8 mouse cellular contexts compared by ENCODE assay signal in genomic region chr15:79074913-79075532, GRCm38 (mm10). TPM values are rescaled to one million over a fixed set of nuclear protein-coding genes. Genes with fewer than 3 reads are reported as not detected.
DNase-seq lines count a peak whose midpoint lies in the region; ATAC-seq and TF ChIP-seq lines count a peak whose summit lies in the region.

TSS of gene Eif3l (plus strand) at chr15:79075179.

- H3K9ac ChIP-seq in ES-E14 (ENCODE audit: insufficient read depth, low read depth, low read length, poor library complexity, severe bottlenecking) = peak within 1 kb of the TSS; percentile 98
- peak within 1 kb of the TSS; percentile 86 for H3K9ac ChIP-seq in forebrain, embryonic 15.5 days (replicated peaks)
- peak within 1 kb of the TSS; percentile 80 for H3K9ac ChIP-seq in lung, embryonic 15.5 days

- peak within 1 kb of the TSS; percentile 81 for H3K27ac ChIP-seq in ES-E14 (ENCODE audit: insufficient read depth, low read depth, low read length, poor library complexity, severe bottlenecking)
- H3K27ac ChIP-seq in forebrain, embryonic 15.5 days (replicated peaks) = peak within 1 kb of the TSS; percentile 83
- H3K27ac ChIP-seq in layer of hippocampus, adult 2 months = peak within 1 kb of the TSS; percentile 91
- peak within 1 kb of the TSS; percentile 87 for H3K27ac ChIP-seq in lung, embryonic 15.5 days

- H3K4me1 ChIP-seq in ES-E14 (ENCODE audit: control insufficient read depth in 2 of 2, insufficient read depth in 2 of 2, low read length in 2 of 2, poor library complexity in 1 of 2) = peaks cover 0 to 16% of the 10 kb centered on the region in 2 experiments; a peak in 1 of 4 replicates
- peaks cover 23% of the 10 kb centered on the region for H3K4me1 ChIP-seq in forebrain, embryonic 15.5 days
- H3K4me1 ChIP-seq in lung, embryonic 15.5 days = peaks cover 14% of the 10 kb centered on the region

- intact Hi-C loops in heart, postnatal 25 days (cut with DNase I) = no loop called here

- peak; percentile 95 for ATAC-seq in forebrain, embryonic 15.5 days (replicated peaks)
- peak; percentile 85 for ATAC-seq in lung, embryonic 15.5 days (ENCODE audit: borderline replicate concordance, extremely low read depth, low FRiP score, low TSS enrichment)

- peak within 1 kb of the TSS; percentile 97 to 98 for H3K4me3 ChIP-seq in ES-E14 (ENCODE audit: insufficient read depth in 1 of 2, low read depth in 1 of 2, low read length in 2 of 2, poor library complexity in 1 of 2, severe bottlenecking in 1 of 2)
- peak within 1 kb of the TSS; percentile 87 for H3K4me3 ChIP-seq in forebrain, embryonic 15.5 days
- H3K4me3 ChIP-seq in layer of hippocampus, adult 2 months = peak within 1 kb of the TSS; percentile 86
- peak within 1 kb of the TSS; percentile 83 for H3K4me3 ChIP-seq in lung, embryonic 15.5 days

- peak within 1 kb of the TSS; percentile 61 for H3K4me2 ChIP-seq in forebrain, embryonic 15.5 days (replicated peaks)
- peak within 1 kb of the TSS; percentile 80 for H3K4me2 ChIP-seq in lung, embryonic 15.5 days

- H3K9me3 ChIP-seq in ES-E14 (ENCODE audit: control insufficient read depth, insufficient read depth, low read depth, low read length) = no peaks in the 10 kb centered on the region
- no peaks in the 10 kb centered on the region for H3K9me3 ChIP-seq in forebrain, embryonic 15.5 days
- no peaks in the 10 kb centered on the region for H3K9me3 ChIP-seq in lung, embryonic 15.5 days

- H3K27me3 ChIP-seq in forebrain, embryonic 15.5 days = no peaks in the 10 kb centered on the region
- no peaks in the 10 kb centered on the region for H3K27me3 ChIP-seq in lung, embryonic 15.5 days

- WGBS in forebrain, embryonic 15.5 days = under 1% methylated on average over 49 of the region's 49 CpGs
- WGBS in lung, embryonic 15.5 days = under 1% methylated on average over 46 of the region's 49 CpGs

- 0 out of 2 replicates have a peak, but pooled peaks have one; percentile 19 for TF ChIP-seq CTCF in layer of hippocampus, adult 2 months (conservative IDR thresholded peaks at IDR 0.05)

- in situ Hi-C loops in ES-E14 (cut with MboI; ENCODE audit: low sequenced_read_pairs in 2 of 2, unreplicated experiment in 2 of 2) = no loop called here

- peaks cover 30% of the 10 kb centered on the region for H3K36me3 ChIP-seq in ES-E14 (ENCODE audit: control insufficient read depth, insufficient read depth, low read length, poor library complexity, severe bottlenecking)
- H3K36me3 ChIP-seq in forebrain, embryonic 15.5 days = peaks cover 37% of the 10 kb centered on the region
- H3K36me3 ChIP-seq in lung, embryonic 15.5 days = peaks cover 35% of the 10 kb centered on the region

- DNase-seq in ES-E14 (ENCODE audit: low read depth, low spot score) = peak; percentile 73
- peak; percentile 72 for DNase-seq in cerebellum, adult 11 months
- DNase-seq in heart, postnatal 25 days (ENCODE audit: low spot score) = peak; percentile 77
- peak; percentile 88 to 90 for DNase-seq in layer of hippocampus, adult 2 months (ENCODE audit: low spot score in 2 of 2)
- peak; percentile 84 for DNase-seq in ovary, adult 18-20 months (ENCODE audit: low spot score)
- peak; percentile 84 for DNase-seq in thymus, postnatal 0 days (ENCODE audit: low spot score)

TF ChIP-seq in ES-E14, 5 proteins besides CTCF, POLR2A, EP300 and RAD21:
- TF ChIP-seq CHD2 (IDR thresholded peaks at IDR 0.05; ENCODE audit: low read depth, low read length) (peak; percentile 43; the same call in 1 of the 2 replicates), HCFC1 (IDR thresholded peaks at IDR 0.05; ENCODE audit: borderline replicate concordance, insufficient read depth, low read length) (0 out of 2 replicates have a peak, but pooled peaks have one; percentile 46), ZC3H11A (IDR thresholded peaks at IDR 0.05; ENCODE audit: borderline replicate concordance, low read depth, low read length) (no peak), ZNF384 (IDR thresholded peaks at IDR 0.05; ENCODE audit: low read depth, low read length) (no peak), MAFK (IDR thresholded peaks at IDR 0.05; ENCODE audit: insufficient read depth, low read depth, low read length) (no peak)
TF ChIP-seq in ES-E14: peak in this region for 2.

RNA-seq across cellular contexts. Expression of gene Eif3l, which starts in this region (rescaled TPM):
- 358 and 380 TPM in 2 replicates for total RNA-seq in ES-E14 (2012; rRNA removed)
- 192 and 195 TPM in 2 replicates for polyA plus RNA-seq in forebrain, embryonic 15.5 days (2015; fragmentation: Nextera tagmentation; extraction: Ambion mirVana)
- 10 to 100 TPM; 68.9 to 71.5 TPM for total RNA-seq in heart, postnatal 25 days (2021)
- 10 to 100 TPM; 68.9 to 69.5 TPM for total RNA-seq in layer of hippocampus, adult 2 months (2021)
- polyA plus RNA-seq in lung, embryonic 15.5 days (2015; fragmentation: Nextera tagmentation; extraction: Ambion mirVana) = 223 and 225 TPM in 2 replicates
- 200 and 212 TPM in 2 replicates for polyA plus RNA-seq in thymus, postnatal 0 days (2015; fragmentation: Nextera tagmentation; extraction: Ambion mirVana)

Comparison
In these comparisons a context has a peak if more than half of its experiments do, and no peak if none do; other contexts are left out.
1. Peak in every context shown above with its lines: DNase-seq, ATAC-seq, H3K4me3 ChIP-seq and H3K27ac ChIP-seq.